Mouse (Mus musculus): Measurements from ENCODE around the gene Apbb2.

DNA sequence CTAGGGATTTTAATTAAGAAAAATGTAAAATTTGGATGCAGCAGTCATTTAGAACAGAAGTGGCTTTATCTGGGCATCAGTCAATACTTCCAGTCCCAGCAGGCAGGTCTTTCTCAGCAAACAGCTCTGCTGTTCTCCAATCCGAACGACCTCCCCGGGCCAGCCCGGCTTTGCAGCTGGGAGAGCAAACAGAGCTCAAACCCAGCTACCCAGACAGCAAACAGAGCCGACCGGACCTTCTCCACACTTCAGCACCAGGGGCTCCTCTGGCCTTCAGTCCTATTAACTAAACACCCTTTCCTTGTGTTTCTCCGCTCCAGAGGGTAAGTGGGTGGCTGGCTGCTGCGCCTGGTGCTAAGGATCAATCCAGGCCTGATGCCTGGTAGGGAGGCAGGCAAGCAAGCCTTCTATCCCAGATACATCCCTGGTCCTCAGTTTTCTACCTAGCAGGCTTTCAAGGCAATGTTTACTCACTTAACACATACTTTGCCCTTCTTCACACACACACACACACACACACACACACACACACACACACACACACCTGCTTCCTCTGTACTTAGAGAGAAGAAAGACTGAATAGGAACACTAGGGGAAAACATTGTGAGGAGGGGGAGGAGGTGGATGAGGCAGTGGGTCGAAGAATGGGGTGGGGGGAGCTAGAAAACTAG lies 82.9 kb downstream of the Apbb2 start:
- no peak for TF ChIP-seq FOSL1 (IDR thresholded peaks at IDR 0.05; ENCODE audit: insufficient read depth, low read length, poor library complexity, severe bottlenecking)
- no peak for TF ChIP-seq CTCF (IDR thresholded peaks at IDR 0.05; ENCODE audit: control insufficient read depth, insufficient read depth, insufficient read length)
- TF ChIP-seq MAX (IDR thresholded peaks at IDR 0.05): no peak
- TF ChIP-seq MYOD1 (IDR thresholded peaks at IDR 0.05; ENCODE audit: control insufficient read depth, insufficient read length, low read depth): no peak
- TF ChIP-seq CEBPB (IDR thresholded peaks at IDR 0.05; ENCODE audit: low read depth): no peak
- no peak for TF ChIP-seq USF1 (IDR thresholded peaks at IDR 0.05; ENCODE audit: low read depth)
